Mouse (Mus musculus): ENCODE measurements around the gene Rab5if. TPM values are rescaled to one million over a fixed set of nuclear protein-coding genes. Genes with fewer than 3 reads are reported as not detected.

Gene Rab5if
- polyA plus RNA-seq, 1 experiment from 2014 or later, result 276 TPM

DNA sequence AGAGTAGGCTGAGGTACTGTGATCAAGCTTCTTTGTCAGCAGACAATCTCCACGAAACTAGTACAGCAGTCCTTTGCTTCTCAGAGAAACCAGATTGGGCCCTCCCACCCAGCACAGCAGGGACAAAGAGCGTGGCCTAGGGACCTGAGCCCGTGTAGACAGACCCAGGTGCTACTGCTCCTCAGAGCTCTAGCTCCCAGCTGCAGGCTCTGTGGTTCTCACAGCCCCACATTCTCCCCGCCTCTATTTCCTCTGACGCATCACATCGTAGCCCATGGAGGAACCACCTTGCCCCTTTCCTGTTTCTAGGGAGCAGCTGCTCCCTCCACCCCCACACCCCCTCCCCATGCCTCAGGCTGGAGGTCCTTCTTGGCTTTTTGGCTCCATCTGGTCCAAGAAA, 24.1 kb downstream of the Rab5if start, which contains the start of gene Sla2:
Sla2 (minus strand) TSS at position 176 of the 400 bp plus-strand sequence.
- no peaks in the 10 kb centered on the region for H3K27me3 ChIP-seq (replicated peaks; ENCODE audit: control insufficient read depth, insufficient read depth, low read length)
- H3K9ac ChIP-seq (ENCODE audit: low read length), result no peak within 1 kb of the TSS
- H3K4me3 ChIP-seq (ENCODE audit: low read depth, low read length), result no peak within 1 kb of the TSS
- H3K4me1 ChIP-seq (replicated peaks; ENCODE audit: control insufficient read depth, insufficient read depth, low read length), result no peaks in the 10 kb centered on the region
- no peak within 1 kb of the TSS for H3K27ac ChIP-seq (ENCODE audit: low read depth)
- no peak for ATAC-seq (replicated peaks; ENCODE audit: low FRiP score, low TSS enrichment, low read depth)
- H3K9me3 ChIP-seq (ENCODE audit: control insufficient read depth, low read length), result no peaks in the 10 kb centered on the region
- no peaks in the 10 kb centered on the region for H3K36me3 ChIP-seq (ENCODE audit: control insufficient read depth, insufficient read depth, low read length)
- no peak within 1 kb of the TSS for H3K4me2 ChIP-seq (ENCODE audit: low read length)
- no peak for DNase-seq (ENCODE audit: low spot score)
- 61% methylated on average over 6 of the region's 6 CpGs for WGBS

DNA sequence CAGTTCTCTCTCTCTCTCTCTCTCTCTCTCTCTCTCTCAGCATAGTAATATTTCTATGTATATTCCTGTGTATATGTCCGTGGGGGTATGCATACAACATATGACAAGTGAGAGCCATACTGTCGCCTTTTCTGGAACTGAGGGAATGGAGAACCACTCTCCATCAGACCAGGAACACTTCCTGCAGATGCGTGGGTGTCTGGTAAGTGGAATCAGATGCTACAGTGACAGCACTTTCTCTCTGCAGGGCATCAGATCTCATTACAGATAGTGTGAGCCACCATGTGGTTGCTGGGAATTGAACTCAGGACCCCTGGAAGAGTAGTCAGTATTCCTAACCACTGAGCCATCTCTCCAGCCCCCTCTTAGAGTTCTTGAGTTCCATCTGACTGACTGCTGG, 25.6 kb downstream of the Rab5if start:
- Histone ChIP-seq H3K4me3 (ENCODE audit: low read depth, low read length) (no peak overlapping the region), H3K9me3 (ENCODE audit: control insufficient read depth, low read length) (no peaks in the 10 kb centered on the region), H3K4me1 (replicated peaks; ENCODE audit: control insufficient read depth, insufficient read depth, low read length) (no peaks in the 10 kb centered on the region), H3K4me2 (ENCODE audit: low read length) (no peak overlapping the region), H3K36me3 (ENCODE audit: control insufficient read depth, insufficient read depth, low read length) (no peaks in the 10 kb centered on the region), H3K27me3 (replicated peaks; ENCODE audit: control insufficient read depth, insufficient read depth, low read length) (no peaks in the 10 kb centered on the region), H3K27ac (ENCODE audit: low read depth) (no peak overlapping the region), H3K9ac (ENCODE audit: low read length) (no peak overlapping the region)
- ATAC-seq (replicated peaks; ENCODE audit: low FRiP score, low TSS enrichment, low read depth) (no peak), DNase-seq (ENCODE audit: low spot score) (no peak)
- 69% methylated on average over 3 of the region's 3 CpGs for WGBS

GRCm38 (mm10) chr2:156892240-156892639, 29.3 kb downstream of the Rab5if start:
- DNase-seq (ENCODE audit: low spot score), result no peak
- H3K4me3 ChIP-seq (ENCODE audit: low read depth, low read length), result no peak overlapping the region
- no peak overlapping the region for H3K9ac ChIP-seq (ENCODE audit: low read length)
- H3K36me3 ChIP-seq (ENCODE audit: control insufficient read depth, insufficient read depth, low read length), result no peaks in the 10 kb centered on the region
- ATAC-seq (replicated peaks; ENCODE audit: low FRiP score, low TSS enrichment, low read depth), result no peak
- no peak overlapping the region for H3K27ac ChIP-seq (ENCODE audit: low read depth)
- H3K4me2 ChIP-seq (ENCODE audit: low read length), result no peak overlapping the region
- H3K9me3 ChIP-seq (ENCODE audit: control insufficient read depth, low read length), result no peaks in the 10 kb centered on the region
- 14% methylated on average over 3 of the region's 3 CpGs for WGBS
- H3K4me1 ChIP-seq (replicated peaks; ENCODE audit: control insufficient read depth, insufficient read depth, low read length), result no peaks in the 10 kb centered on the region
- H3K27me3 ChIP-seq (replicated peaks; ENCODE audit: control insufficient read depth, insufficient read depth, low read length), result no peaks in the 10 kb centered on the region

GRCm38 (mm10) chr2:156892821-156893220, 29.9 kb downstream of the Rab5if start:
- WGBS, result 75% methylated on average over 6 of the region's 6 CpGs
- Histone ChIP-seq H3K27me3 (replicated peaks; ENCODE audit: control insufficient read depth, insufficient read depth, low read length) (no peaks in the 10 kb centered on the region), H3K9me3 (ENCODE audit: control insufficient read depth, low read length) (no peaks in the 10 kb centered on the region), H3K36me3 (ENCODE audit: control insufficient read depth, insufficient read depth, low read length) (no peaks in the 10 kb centered on the region), H3K9ac (ENCODE audit: low read length) (no peak overlapping the region), H3K27ac (ENCODE audit: low read depth) (no peak overlapping the region), H3K4me3 (ENCODE audit: low read depth, low read length) (no peak overlapping the region), H3K4me1 (replicated peaks; ENCODE audit: control insufficient read depth, insufficient read depth, low read length) (no peaks in the 10 kb centered on the region), H3K4me2 (ENCODE audit: low read length) (no peak overlapping the region)
- ATAC-seq (replicated peaks; ENCODE audit: low FRiP score, low TSS enrichment, low read depth), result no peak
- no peak for DNase-seq (ENCODE audit: low spot score)

GRCm38 (mm10) chr2:156894496-156895265, 31.8 kb downstream of the Rab5if start:
- Histone ChIP-seq H3K27me3 (replicated peaks; ENCODE audit: control insufficient read depth, insufficient read depth, low read length) (no peaks in the 10 kb centered on the region), H3K4me2 (ENCODE audit: low read length) (no peak overlapping the region), H3K9me3 (ENCODE audit: control insufficient read depth, low read length) (no peaks in the 10 kb centered on the region), H3K4me1 (replicated peaks; ENCODE audit: control insufficient read depth, insufficient read depth, low read length) (no peaks in the 10 kb centered on the region), H3K36me3 (ENCODE audit: control insufficient read depth, insufficient read depth, low read length) (no peaks in the 10 kb centered on the region), H3K9ac (ENCODE audit: low read length) (no peak overlapping the region), H3K27ac (ENCODE audit: low read depth) (no peak overlapping the region), H3K4me3 (ENCODE audit: low read depth, low read length) (no peak overlapping the region)
- ATAC-seq (replicated peaks; ENCODE audit: low FRiP score, low TSS enrichment, low read depth) (no peak), DNase-seq (ENCODE audit: low spot score) (no peak)
- WGBS, result 66% methylated on average over 15 of the region's 15 CpGs

- no peak overlapping the region for H3K9ac ChIP-seq (ENCODE audit: low read length)
- H3K36me3 ChIP-seq (ENCODE audit: control insufficient read depth, insufficient read depth, low read length), result no peaks in the 10 kb centered on the region
- WGBS, result 74% methylated on average over 9 of the region's 9 CpGs
- H3K9me3 ChIP-seq (ENCODE audit: control insufficient read depth, low read length), result no peaks in the 10 kb centered on the region
- no peaks in the 10 kb centered on the region for H3K4me1 ChIP-seq (replicated peaks; ENCODE audit: control insufficient read depth, insufficient read depth, low read length)
- H3K4me3 ChIP-seq (ENCODE audit: low read depth, low read length), result no peak overlapping the region
- no peak overlapping the region for H3K27ac ChIP-seq (ENCODE audit: low read depth)
- H3K4me2 ChIP-seq (ENCODE audit: low read length), result no peak overlapping the region
- no peaks in the 10 kb centered on the region for H3K27me3 ChIP-seq (replicated peaks; ENCODE audit: control insufficient read depth, insufficient read depth, low read length)
- DNase-seq (ENCODE audit: low spot score) (no peak), ATAC-seq (replicated peaks; ENCODE audit: low FRiP score, low TSS enrichment, low read depth) (no peak)
Measured at GRCm38 (mm10) chr2:156896384-156896914, 33.5 kb downstream of the Rab5if start.

GRCm38 (mm10) chr2:156897034-156897433, 34.1 kb downstream of the Rab5if start:
- no peaks in the 10 kb centered on the region for H3K36me3 ChIP-seq (ENCODE audit: control insufficient read depth, insufficient read depth, low read length)
- no peaks in the 10 kb centered on the region for H3K9me3 ChIP-seq (ENCODE audit: control insufficient read depth, low read length)
- no peak for ATAC-seq (replicated peaks; ENCODE audit: low FRiP score, low TSS enrichment, low read depth)
- H3K9ac ChIP-seq (ENCODE audit: low read length), result no peak overlapping the region
- no peak overlapping the region for H3K4me3 ChIP-seq (ENCODE audit: low read depth, low read length)
- no peak overlapping the region for H3K4me2 ChIP-seq (ENCODE audit: low read length)
- H3K27me3 ChIP-seq (replicated peaks; ENCODE audit: control insufficient read depth, insufficient read depth, low read length), result no peaks in the 10 kb centered on the region
- no peak overlapping the region for H3K27ac ChIP-seq (ENCODE audit: low read depth)
- no peak for DNase-seq (ENCODE audit: low spot score)
- WGBS, result 84% methylated on average over 9 of the region's 9 CpGs
- no peaks in the 10 kb centered on the region for H3K4me1 ChIP-seq (replicated peaks; ENCODE audit: control insufficient read depth, insufficient read depth, low read length)

- DNase-seq (ENCODE audit: low spot score) (no peak), ATAC-seq (replicated peaks; ENCODE audit: low FRiP score, low TSS enrichment, low read depth) (no peak)
- WGBS, result 54% methylated on average over 4 of the region's 4 CpGs
- H3K9me3 ChIP-seq (ENCODE audit: control insufficient read depth, low read length), result no peaks in the 10 kb centered on the region
- H3K36me3 ChIP-seq (ENCODE audit: control insufficient read depth, insufficient read depth, low read length), result no peaks in the 10 kb centered on the region
- no peak overlapping the region for H3K9ac ChIP-seq (ENCODE audit: low read length)
- no peaks in the 10 kb centered on the region for H3K27me3 ChIP-seq (replicated peaks; ENCODE audit: control insufficient read depth, insufficient read depth, low read length)
- H3K4me2 ChIP-seq (ENCODE audit: low read length), result no peak overlapping the region
- H3K27ac ChIP-seq (ENCODE audit: low read depth), result no peak overlapping the region
- H3K4me3 ChIP-seq (ENCODE audit: low read depth, low read length), result no peak overlapping the region
- H3K4me1 ChIP-seq (replicated peaks; ENCODE audit: control insufficient read depth, insufficient read depth, low read length), result no peaks in the 10 kb centered on the region
Measured at GRCm38 (mm10) chr2:156898374-156898773, 35.4 kb downstream of the Rab5if start.

DNA sequence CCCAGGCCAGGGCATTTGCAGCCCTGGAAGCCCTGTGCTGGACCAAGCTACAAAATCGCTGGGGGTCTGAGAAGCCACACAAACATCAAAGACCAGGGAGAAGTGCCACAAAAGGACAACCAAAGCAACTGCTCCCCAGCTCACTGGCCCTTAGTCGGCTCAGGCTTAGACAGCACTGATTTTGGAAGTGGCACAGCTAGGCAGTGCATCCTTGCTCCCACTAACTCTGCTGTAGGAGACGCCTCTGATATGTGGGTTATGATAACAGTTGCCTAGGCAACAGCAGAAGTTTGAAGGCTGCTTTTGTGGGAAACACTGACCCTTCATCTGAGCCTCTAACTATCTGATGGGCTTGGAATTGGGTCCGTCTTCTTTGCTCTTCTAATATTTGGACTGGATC, 36.3 kb downstream of the Rab5if start:
- 68% methylated on average over 4 of the region's 4 CpGs for WGBS
- DNase-seq (ENCODE audit: low spot score), result no peak
- Histone ChIP-seq H3K9me3 (ENCODE audit: control insufficient read depth, low read length) (no peaks in the 10 kb centered on the region), H3K36me3 (ENCODE audit: control insufficient read depth, insufficient read depth, low read length) (no peaks in the 10 kb centered on the region), H3K9ac (ENCODE audit: low read length) (no peak overlapping the region), H3K4me2 (ENCODE audit: low read length) (no peak overlapping the region), H3K4me1 (replicated peaks; ENCODE audit: control insufficient read depth, insufficient read depth, low read length) (no peaks in the 10 kb centered on the region), H3K27me3 (replicated peaks; ENCODE audit: control insufficient read depth, insufficient read depth, low read length) (no peaks in the 10 kb centered on the region), H3K4me3 (ENCODE audit: low read depth, low read length) (no peak overlapping the region), H3K27ac (ENCODE audit: low read depth) (no peak overlapping the region)
- ATAC-seq (replicated peaks; ENCODE audit: low FRiP score, low TSS enrichment, low read depth), result no peak
